Mouse (Mus musculus) MEL (cell line): ENCODE data around the gene Aox4. TPM values are rescaled to one million over a fixed set of nuclear protein-coding genes. Genes with fewer than 3 reads are reported as not detected.

Experiments
- DNase-seq: peaks from one replicate; pipeline ENCODE4 v3.0.0; 2011; ENCODE audit warnings: low read depth, low spot score
- H3K27ac ChIP-seq: 2 replicates; pipeline ENCODE4 v1.5.1; 2012; ENCODE audit warnings: low read depth, mild to moderate bottlenecking, control low read depth, low read length, moderate library complexity; ENCODE audit not compliant: control insufficient read depth
- H3K27me3 ChIP-seq, 2 experiments: fragments of 150-350 bp in 1 of 2; sonication (generic) in 1 of 2; 2 replicates each; pipeline ENCODE4 v1.6.1; 2012; ENCODE audit warnings: low read length in 2 of 2, mild to moderate bottlenecking in 2 of 2, improper control_type of control experiment in 1 of 2, moderate library complexity in 1 of 2; ENCODE audit not compliant: insufficient read depth in 2 of 2, control insufficient read depth in 1 of 2
- H3K36me3 ChIP-seq, 2 experiments: 2 replicates each; pipeline ENCODE4 v1.6.1; 2012 to 2014; ENCODE audit warnings: low read length in 2 of 2, improper control_type of control experiment in 1 of 2, inconsistent platforms in 1 of 2, mild to moderate bottlenecking in 1 of 2; ENCODE audit not compliant: insufficient read depth in 2 of 2, control insufficient read depth in 1 of 2
- H3K4me1 ChIP-seq, 2 experiments: fragments of 150-350 bp in 1 of 2; sonication (generic) in 1 of 2; 2 replicates each; pipeline ENCODE4 v1.6.1; 2012; ENCODE audit warnings: low read length in 2 of 2, improper control_type of control experiment in 1 of 2, mild to moderate bottlenecking in 1 of 2; ENCODE audit not compliant: insufficient read depth in 2 of 2, control insufficient read depth in 1 of 2
- H3K4me3 ChIP-seq, 2 experiments: fragments of 150-350 bp in 1 of 2; sonication (generic) in 1 of 2; 2 replicates each; pipeline ENCODE4 v1.5.1; 2012; ENCODE audit warnings: low read depth in 2 of 2, low read length in 2 of 2, mild to moderate bottlenecking in 2 of 2, moderate library complexity in 2 of 2, control low read depth in 1 of 2, improper control_type of control experiment in 1 of 2; ENCODE audit not compliant: control insufficient read depth in 1 of 2, insufficient read depth in 1 of 2
- H3K79me2 ChIP-seq: 2 replicates; pipeline ENCODE4 v1.6.1; 2012; ENCODE audit warnings: mild to moderate bottlenecking, low read length, moderate library complexity; ENCODE audit not compliant: control insufficient read depth, poor library complexity, insufficient read depth
- H3K9ac ChIP-seq: 2 replicates; pipeline ENCODE4 v1.6.1; 2012; ENCODE audit warnings: low read depth, mild to moderate bottlenecking, control low read depth, low read length, moderate library complexity; ENCODE audit not compliant: control insufficient read depth, poor library complexity, severe bottlenecking
- H3K9me3 ChIP-seq: fragments of 150-350 bp; sonication (generic); replicated peaks from 2 replicates; pipeline ENCODE4 v1.6.1; 2012; ENCODE audit warnings: mild to moderate bottlenecking, low read length, improper control_type of control experiment, moderate library complexity; ENCODE audit not compliant: insufficient read depth
- BHLHE40 ChIP-seq: IDR thresholded peaks from 2 replicates; pipeline ENCODE4 v1.6.1; 2012; ENCODE audit warnings: low read depth, mild to moderate bottlenecking, inconsistent platforms, low read length, improper control_type of control experiment, borderline replicate concordance
- CHD2 ChIP-seq: IDR thresholded peaks from 2 replicates; pipeline ENCODE4 v1.6.1; 2011; ENCODE audit warnings: low read length, improper control_type of control experiment
- CTCF ChIP-seq, 3 experiments: IDR thresholded peaks in 2 of 3; conservative IDR thresholded peaks in 1 of 3; 2 replicates each; pipeline ENCODE4 v1.5.1; 2011 to 2012; ENCODE audit warnings: low read length in 3 of 3, low read depth in 2 of 3, mild to moderate bottlenecking in 2 of 3, improper control_type of control experiment in 1 of 3, inconsistent platforms in 1 of 3, mixed read lengths in 1 of 3, moderate library complexity in 1 of 3; ENCODE audit not compliant: control insufficient read depth in 1 of 3, insufficient read depth in 1 of 3, poor library complexity in 1 of 3, severe bottlenecking in 1 of 3
- ELF1 ChIP-seq: IDR thresholded peaks from 2 replicates; pipeline ENCODE4 v1.6.1; 2014; ENCODE audit warnings: low read depth, mild to moderate bottlenecking, inconsistent platforms, low read length, improper control_type of control experiment, moderate library complexity
- ETS1 ChIP-seq: IDR thresholded peaks from 2 replicates; pipeline ENCODE4 v1.6.1; 2012; ENCODE audit warnings: low read depth, mild to moderate bottlenecking, inconsistent platforms, low read length, improper control_type of control experiment, moderate library complexity
- GABPA ChIP-seq: IDR thresholded peaks from 2 replicates; pipeline ENCODE4 v1.6.1; 2012; ENCODE audit warnings: low read depth, mild to moderate bottlenecking, inconsistent platforms, low read length, improper control_type of control experiment, moderate library complexity
- GATA1 ChIP-seq: IDR thresholded peaks from 2 replicates; pipeline ENCODE4 v1.6.1; 2011; ENCODE audit warnings: low read depth, low read length, improper control_type of control experiment
- KAT2A ChIP-seq: conservative IDR thresholded peaks from 2 replicates; pipeline ENCODE4 v1.6.1; 2012; ENCODE audit warnings: low read depth, low read length, improper control_type of control experiment, inconsistent platforms
- MAFK ChIP-seq: IDR thresholded peaks from 2 replicates; pipeline ENCODE4 v1.6.1; 2011; ENCODE audit warnings: low read depth, mild to moderate bottlenecking, low read length, improper control_type of control experiment, borderline replicate concordance
- MAX ChIP-seq: IDR thresholded peaks from 2 replicates; pipeline ENCODE4 v1.6.1; 2011; ENCODE audit warnings: low read length, improper control_type of control experiment
- MAZ ChIP-seq: IDR thresholded peaks from 2 replicates; pipeline ENCODE4 v1.6.1; 2012; ENCODE audit warnings: low read depth, mild to moderate bottlenecking, inconsistent platforms, low read length, improper control_type of control experiment
- MEF2A ChIP-seq: IDR thresholded peaks from 2 replicates; pipeline ENCODE4 v1.6.1; 2014; ENCODE audit warnings: low read depth, mild to moderate bottlenecking, inconsistent platforms, low read length, improper control_type of control experiment; ENCODE audit not compliant: poor library complexity, insufficient replicate concordance, severe bottlenecking; ENCODE audit errors: extremely low read depth
- MXI1 ChIP-seq: IDR thresholded peaks from 2 replicates; pipeline ENCODE4 v1.6.1; 2011; ENCODE audit warnings: mild to moderate bottlenecking, low read depth, low read length, improper control_type of control experiment
- MYC ChIP-seq: IDR thresholded peaks from 2 replicates; pipeline ENCODE4 v1.6.1; 2011; ENCODE audit warnings: low read depth, mild to moderate bottlenecking, low read length, improper control_type of control experiment, moderate library complexity
- NELFE ChIP-seq: IDR thresholded peaks from 2 replicates; pipeline ENCODE4 v1.6.1; 2011; ENCODE audit warnings: low read depth, low read length, improper control_type of control experiment
- POLR2A ChIP-seq, 2 experiments: IDR thresholded peaks; 2 replicates each; pipeline ENCODE4 v1.6.1; 2011 to 2012; ENCODE audit warnings: low read length in 2 of 2, mild to moderate bottlenecking in 2 of 2, control low read depth in 1 of 2, improper control_type of control experiment in 1 of 2, low read depth in 1 of 2, moderate library complexity in 1 of 2; ENCODE audit not compliant: control insufficient read depth in 1 of 2, insufficient read depth in 1 of 2, poor library complexity in 1 of 2
- POLR2AphosphoS2 ChIP-seq: IDR thresholded peaks from 2 replicates; pipeline ENCODE4 v1.6.1; 2011; ENCODE audit warnings: low read length, improper control_type of control experiment
- POLR2AphosphoS5 ChIP-seq: IDR thresholded peaks from 2 replicates; pipeline ENCODE4 v1.6.1; 2012; ENCODE audit warnings: low read depth, borderline replicate concordance, mild to moderate bottlenecking, inconsistent platforms, low read length, moderate library complexity, mixed read lengths
- RAD21 ChIP-seq: IDR thresholded peaks from 2 replicates; pipeline ENCODE4 v1.6.1; 2011; ENCODE audit warnings: mild to moderate bottlenecking, low read depth, low read length, improper control_type of control experiment
- RCOR1 ChIP-seq: IDR thresholded peaks from 2 replicates; pipeline ENCODE4 v1.6.1; 2012; ENCODE audit warnings: low read depth, mild to moderate bottlenecking, inconsistent platforms, low read length, improper control_type of control experiment
- SIN3A ChIP-seq: IDR thresholded peaks from 2 replicates; pipeline ENCODE4 v1.6.1; 2012; ENCODE audit warnings: low read length, improper control_type of control experiment, inconsistent platforms
- SMC3 ChIP-seq: IDR thresholded peaks from 2 replicates; pipeline ENCODE4 v1.6.1; 2011; ENCODE audit warnings: low read depth, low read length, improper control_type of control experiment
- TAL1 ChIP-seq: IDR thresholded peaks from 2 replicates; pipeline ENCODE4 v1.6.1; 2012; ENCODE audit warnings: mild to moderate bottlenecking, inconsistent platforms, low read length, moderate library complexity, mixed read lengths
- UBTF ChIP-seq: IDR thresholded peaks from 2 replicates; pipeline ENCODE4 v1.6.1; 2012; ENCODE audit warnings: low read depth, mild to moderate bottlenecking, inconsistent platforms, low read length, improper control_type of control experiment, moderate library complexity, borderline replicate concordance; ENCODE audit not compliant: insufficient read depth
- USF1 ChIP-seq: IDR thresholded peaks from 2 replicates; pipeline ENCODE4 v1.6.1; 2014; ENCODE audit warnings: low read depth, mild to moderate bottlenecking, inconsistent platforms, low read length, improper control_type of control experiment, moderate library complexity
- USF2 ChIP-seq, 2 experiments: IDR thresholded peaks; 2 replicates each; pipeline ENCODE4 v1.6.1; 2011 to 2012; ENCODE audit warnings: improper control_type of control experiment in 2 of 2, low read length in 2 of 2, borderline replicate concordance in 1 of 2, inconsistent platforms in 1 of 2, low read depth in 1 of 2, mild to moderate bottlenecking in 1 of 2; ENCODE audit not compliant: insufficient read depth in 1 of 2
- ZC3H11A ChIP-seq: IDR thresholded peaks from 2 replicates; pipeline ENCODE4 v1.6.1; 2012; ENCODE audit warnings: low read depth, mild to moderate bottlenecking, inconsistent platforms, low read length, improper control_type of control experiment
- ZKSCAN1 ChIP-seq: IDR thresholded peaks from 2 replicates; pipeline ENCODE4 v1.6.1; 2012; ENCODE audit warnings: low read depth, mild to moderate bottlenecking, inconsistent platforms, low read length, improper control_type of control experiment, moderate library complexity
- ZMIZ1 ChIP-seq: IDR thresholded peaks from 2 replicates; pipeline ENCODE4 v1.6.1; 2012; ENCODE audit warnings: low read depth, mild to moderate bottlenecking, inconsistent platforms, low read length, improper control_type of control experiment, moderate library complexity
- polyA plus RNA-seq, 2 experiments: library from polyadenylated mRNA; stranded (reverse) in 1 of 2; unstranded in 1 of 2; fragments of >175 nt in 1 of 2; fragments of >200 nt in 1 of 2; gene quantifications; 2 replicates each; pipeline versions ENCODE4 v1.2.1 to v1.2.4; 2012; ENCODE audit warnings: low replicate concordance in 2 of 2, low read depth in 1 of 2; ENCODE audit not compliant: insufficient read length in 2 of 2, insufficient read depth in 1 of 2, missing spikeins in 1 of 2
- total RNA-seq: library from RNA; depleted of rRNA; stranded (reverse); fragments of 300-350 nt; gene quantifications from 2 replicates; pipeline ENCODE4 v1.2.3, GENCODE M21; 2012

Gene Aox4
- total and polyA plus RNA-seq, 3 experiments: not detected

GRCm38 (mm10) chr1:58228086-58228485 is 17.9 kb downstream of the Aox4 start:
- no peaks in the 10 kb centered on the region for H3K9me3 ChIP-seq
- TF ChIP-seq MXI1: no peak
- TF ChIP-seq ETS1: no peak
- no peak for TF ChIP-seq CTCF (IDR thresholded peaks at IDR 0.05 in 2 of 3, conservative IDR thresholded peaks at IDR 0.05 in 1 of 3; ENCODE audit: control insufficient read depth in 1 of 3, insufficient read depth in 1 of 3, low read depth in 2 of 3, low read length in 3 of 3, poor library complexity in 1 of 3, severe bottlenecking in 1 of 3)
- TF ChIP-seq MEF2A: no peak
- no peak for TF ChIP-seq NELFE
- TF ChIP-seq TAL1: no peak
- TF ChIP-seq GABPA: no peak
- TF ChIP-seq MAX: no peak
- no peak for TF ChIP-seq USF1
- TF ChIP-seq ZC3H11A: no peak
- no peak for TF ChIP-seq UBTF
- TF ChIP-seq RCOR1: no peak
- no peak for TF ChIP-seq ELF1
- TF ChIP-seq MAZ: no peak
- TF ChIP-seq POLR2AphosphoS2: no peak
- TF ChIP-seq USF2 (IDR thresholded peaks at IDR 0.05; ENCODE audit: borderline replicate concordance in 1 of 2, insufficient read depth in 1 of 2, low read depth in 1 of 2, low read length in 2 of 2): no peak
- TF ChIP-seq, all 39 proteins: peak for 0
- H3K4me1 ChIP-seq: no peaks in the 10 kb centered on the region
- H3K27ac ChIP-seq: no peak overlapping the region
- H3K9ac ChIP-seq: no peak overlapping the region
- no peak for DNase-seq
- H3K36me3 ChIP-seq: no peaks in the 10 kb centered on the region
- H3K4me3 ChIP-seq: no peak overlapping the region
- no peaks in the 10 kb centered on the region for H3K79me2 ChIP-seq
- H3K27me3 ChIP-seq: no peaks in the 10 kb centered on the region; a peak in 1 of 4 replicates

- Histone ChIP-seq H3K27me3 (no peaks in the 10 kb centered on the region; a peak in 1 of 4 replicates), H3K4me3 (no peak overlapping the region), H3K27ac (no peak overlapping the region), H3K36me3 (no peaks in the 10 kb centered on the region), H3K9ac (no peak overlapping the region), H3K79me2 (no peaks in the 10 kb centered on the region), H3K4me1 (no peaks in the 10 kb centered on the region), H3K9me3 (no peaks in the 10 kb centered on the region)
- TF ChIP-seq SMC3: no peak
- no peak for TF ChIP-seq SIN3A
- TF ChIP-seq MAFK: no peak
- no peak for TF ChIP-seq UBTF
- no peak for TF ChIP-seq TAL1
- no peak for TF ChIP-seq MYC
- no peak for TF ChIP-seq POLR2A (IDR thresholded peaks at IDR 0.05; ENCODE audit: control insufficient read depth in 1 of 2, insufficient read depth in 1 of 2, low read depth in 1 of 2, low read length in 2 of 2, poor library complexity in 1 of 2)
- TF ChIP-seq USF1: no peak
- no peak for TF ChIP-seq GABPA
- TF ChIP-seq KAT2A: no peak
- no peak for TF ChIP-seq MXI1
- TF ChIP-seq CHD2: no peak
- no peak for TF ChIP-seq ZKSCAN1
- TF ChIP-seq CTCF (IDR thresholded peaks at IDR 0.05 in 2 of 3, conservative IDR thresholded peaks at IDR 0.05 in 1 of 3; ENCODE audit: control insufficient read depth in 1 of 3, insufficient read depth in 1 of 3, low read depth in 2 of 3, low read length in 3 of 3, poor library complexity in 1 of 3, severe bottlenecking in 1 of 3): no peak
- no peak for TF ChIP-seq BHLHE40
- no peak for TF ChIP-seq ZMIZ1
- no peak for TF ChIP-seq GATA1
- no peak for TF ChIP-seq POLR2AphosphoS5
- no peak for TF ChIP-seq RAD21
- no peak for TF ChIP-seq NELFE
- no peak for DNase-seq
Observed at GRCm38 (mm10) chr1:58228916-58229315, 18.7 kb downstream of the Aox4 start.
